Mouse (Mus musculus): Measurements from ENCODE around the gene Spop.
A peak's percentile ranks its signal among the peaks of the same experiment; 100 is the strongest.
"Not testable (repeated sequence)": the region's sequence is repeated elsewhere in the genome, so short reads cannot be mapped to it uniquely, and the experiment has no call there.

Spop gene

DNA sequence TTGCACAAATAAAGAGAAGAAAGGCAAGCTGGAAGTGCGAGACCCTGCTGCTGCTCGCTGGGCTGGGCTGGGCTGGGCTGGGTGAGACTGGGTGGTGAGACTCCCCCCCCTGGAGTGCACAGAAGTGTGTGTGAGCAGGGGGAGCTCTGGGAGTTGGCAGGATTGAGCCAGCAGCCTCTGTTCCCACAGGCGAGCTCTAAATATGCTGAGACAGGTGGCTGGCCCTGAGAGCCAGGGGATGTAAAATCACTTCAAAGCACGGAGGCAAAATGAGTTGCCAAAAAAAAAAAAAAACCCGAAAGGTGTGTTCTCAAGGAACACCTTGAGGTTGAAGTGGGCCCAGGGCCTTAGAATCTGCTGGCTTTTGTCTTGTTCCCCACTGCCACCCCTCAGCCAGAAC lies 22.1 kb upstream of the Spop start:
- DNase-seq: no peak

DNA sequence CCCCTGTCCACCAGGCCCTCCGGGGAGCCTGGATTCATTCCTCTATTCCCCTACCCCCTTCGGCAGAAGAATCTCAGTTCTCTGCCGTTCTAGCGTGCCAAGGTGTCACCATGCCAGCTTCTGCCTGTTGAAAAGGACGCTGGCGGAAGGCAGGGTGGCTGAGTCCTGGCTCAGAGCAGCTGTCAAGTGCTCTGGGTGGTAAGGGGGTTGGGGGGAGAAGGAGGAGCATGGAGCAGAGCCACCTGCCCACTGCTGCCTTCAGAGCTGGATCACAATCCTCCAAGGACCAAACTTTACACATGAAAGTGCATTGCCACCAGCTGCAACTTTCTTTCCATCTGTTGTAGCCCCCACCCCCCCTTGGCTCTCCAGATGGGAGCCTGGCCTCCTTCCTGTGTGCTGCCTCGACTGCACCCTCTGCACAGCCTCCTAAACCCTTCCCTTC lies 21.6 kb upstream of the Spop start:
- DNase-seq: peak; percentile 69

DNA sequence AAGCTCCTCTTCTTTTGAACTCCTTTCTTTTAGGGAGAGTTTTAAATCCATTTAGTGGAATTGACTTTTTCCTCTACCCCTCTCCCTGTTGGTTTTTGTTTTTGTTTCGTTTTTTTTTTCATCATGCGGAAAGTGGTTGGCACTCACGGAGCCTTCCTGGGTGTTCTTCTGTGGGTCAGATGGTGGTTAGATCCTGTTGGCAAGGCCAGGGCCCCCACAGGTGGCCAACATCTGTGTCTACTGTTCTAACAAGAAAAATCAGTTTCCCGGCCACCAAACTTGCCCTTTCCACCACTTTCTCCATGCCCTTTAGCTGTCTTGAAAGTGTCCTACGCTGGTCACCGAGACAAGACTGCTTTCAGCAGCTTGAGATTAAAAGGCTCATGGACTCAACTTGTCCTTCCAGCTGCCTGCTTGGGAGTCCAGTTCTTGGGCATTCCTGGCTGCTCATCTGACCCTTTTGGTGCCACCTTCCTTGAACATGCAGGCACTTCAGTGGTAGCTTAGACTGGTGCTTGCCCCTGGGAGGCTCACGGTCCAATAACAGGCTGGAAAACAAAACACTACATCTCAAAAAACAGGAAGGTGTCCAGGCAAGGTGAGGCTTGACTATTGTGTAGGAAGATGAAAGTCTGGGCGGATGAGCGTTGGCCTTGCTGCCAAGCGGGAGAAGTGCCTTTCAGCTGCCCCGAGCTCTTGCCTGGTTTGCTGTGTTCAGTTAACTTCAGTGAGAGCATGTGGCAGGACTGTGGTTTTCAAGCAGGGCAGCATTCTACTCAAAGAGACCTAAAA lies 21.0 kb upstream of the Spop start:
- peak; percentile 53 for DNase-seq

DNA sequence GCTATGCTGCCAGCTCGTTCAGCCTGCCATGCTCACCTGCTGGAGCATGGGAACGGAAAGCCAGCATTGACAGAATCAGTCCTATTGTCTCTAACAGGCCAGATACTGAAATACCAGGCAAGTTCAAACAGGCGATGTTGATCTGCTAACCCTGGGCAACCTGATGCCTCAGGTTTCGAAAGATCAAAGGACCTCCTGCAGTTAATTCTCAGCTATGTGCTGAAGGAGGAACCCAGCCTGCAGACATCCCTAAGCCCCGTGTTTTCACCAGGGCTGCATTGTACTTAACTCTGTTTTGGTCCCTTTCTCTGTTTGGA lies 20.4 kb upstream of the Spop start:
- no peak for DNase-seq

DNA sequence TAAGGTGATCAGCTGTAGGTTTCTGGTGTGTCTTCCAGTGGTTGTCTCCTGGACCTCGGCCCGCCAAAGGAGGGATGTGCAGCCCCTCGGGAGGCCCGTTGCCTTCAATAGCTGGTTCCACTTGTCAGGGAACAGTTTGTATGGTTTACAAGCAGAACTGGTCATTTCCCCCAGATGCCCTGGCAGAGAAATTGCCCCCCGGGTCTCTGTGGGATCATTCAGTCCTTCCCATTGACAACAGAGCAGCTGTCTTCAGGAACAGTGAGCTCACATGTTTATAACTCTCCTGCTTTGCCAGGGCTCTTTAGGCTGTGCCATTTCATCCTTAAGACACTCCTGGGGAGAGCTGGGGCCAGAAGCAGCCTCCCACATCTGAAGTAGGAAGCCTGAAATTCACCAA lies 19.8 kb upstream of the Spop start:
- no peak for DNase-seq

GRCm38 (mm10) chr11:95396548-95396947 lies 17.3 kb upstream of the Spop start:
- no peak for DNase-seq

DNA sequence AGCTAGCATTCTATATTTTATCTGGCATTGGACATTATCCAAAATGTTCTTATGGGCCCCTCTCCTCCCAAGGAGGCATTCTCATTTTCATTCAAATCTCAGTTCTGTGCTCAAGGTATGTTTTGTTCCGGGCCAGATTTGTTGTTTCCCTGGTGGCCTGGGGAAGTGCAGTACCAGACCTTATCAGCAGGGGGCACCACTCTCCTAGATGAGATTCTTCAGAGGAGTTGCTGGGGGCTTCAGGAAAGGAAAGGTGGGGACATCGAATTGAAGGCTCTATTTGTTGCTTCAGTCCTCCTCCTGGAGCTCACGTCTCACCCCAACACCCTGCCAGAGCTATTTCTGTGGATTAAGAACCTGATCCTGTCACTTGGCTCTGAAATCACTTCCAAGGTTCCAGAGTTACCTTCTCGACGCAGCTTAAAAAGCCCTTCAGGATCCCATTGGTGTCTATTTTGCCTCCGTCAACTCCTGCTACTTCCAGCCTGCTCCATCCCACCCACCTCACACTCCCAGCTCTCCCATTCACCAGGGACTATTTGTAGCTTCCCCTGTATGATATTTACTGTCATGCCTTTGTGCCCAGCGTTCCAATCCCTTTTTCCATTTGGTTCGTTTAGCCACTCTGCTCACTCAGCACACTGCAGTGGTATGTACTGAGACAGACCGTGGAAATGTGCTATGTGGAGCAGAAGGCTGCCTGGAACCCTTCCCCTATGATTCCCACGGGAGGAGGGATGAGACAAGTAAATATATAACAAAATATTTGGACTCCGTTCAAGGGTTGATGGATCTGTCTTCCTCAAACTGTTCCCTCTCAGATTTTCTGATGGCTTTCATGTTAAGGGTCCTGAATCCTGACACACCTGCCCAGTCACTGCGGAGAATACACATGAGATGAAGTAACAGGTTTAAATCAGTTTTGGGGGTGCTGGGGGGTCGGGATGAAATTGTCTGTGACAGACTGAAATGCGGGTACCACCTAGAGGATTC lies 15.7 kb upstream of the Spop start:
- peak; percentile 89 for DNase-seq

DNA sequence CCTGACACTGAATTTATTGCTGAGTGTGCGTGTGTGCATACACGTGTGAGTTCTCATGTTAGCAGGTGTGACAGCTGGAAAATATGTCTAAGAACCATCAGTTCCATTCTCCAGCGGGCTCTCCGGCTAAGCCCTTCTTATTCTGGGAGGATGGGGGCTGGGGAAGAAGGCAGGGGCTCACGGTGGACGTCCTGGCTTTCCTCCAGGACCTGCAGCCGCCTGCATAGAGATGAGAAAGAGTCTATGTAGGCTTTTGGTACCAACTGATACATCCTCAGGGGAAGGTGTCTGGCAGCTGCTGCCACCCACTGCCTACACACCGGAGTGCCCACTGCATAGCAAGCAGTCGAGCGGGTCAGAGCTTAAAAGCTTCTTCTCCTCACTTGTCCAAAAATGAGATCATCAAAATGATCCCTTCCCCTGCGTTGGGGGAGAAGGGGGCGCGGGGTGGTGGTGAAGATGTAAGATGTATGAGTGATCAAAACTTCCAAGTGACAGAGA lies 14.3 kb upstream of the Spop start:
- no peak for DNase-seq

- no peak for DNase-seq
Observed at GRCm38 (mm10) chr11:95401568-95401967, 12.3 kb upstream of the Spop start.

DNA sequence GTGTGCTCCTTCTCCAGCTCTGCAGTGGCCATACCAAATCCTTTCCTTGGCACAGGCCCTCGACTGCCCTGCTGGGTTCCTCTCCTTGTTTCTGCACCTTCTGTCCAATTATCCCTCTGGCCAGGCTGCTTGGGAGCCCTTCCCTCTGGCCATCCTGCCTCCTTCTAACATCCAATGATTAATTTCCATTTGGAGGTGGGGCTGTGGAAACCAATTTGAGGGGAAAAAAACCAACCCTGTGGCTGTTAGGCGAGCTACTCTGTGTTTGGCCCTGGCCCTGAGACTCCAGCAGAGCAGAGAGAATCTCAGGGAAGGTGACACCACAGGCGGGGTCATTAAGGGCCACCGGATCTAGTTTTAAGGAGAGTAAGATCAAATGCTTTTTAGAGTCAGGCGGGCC lies 11.7 kb upstream of the Spop start:
- DNase-seq: no peak

- no peak for DNase-seq
Observed at GRCm38 (mm10) chr11:95402658-95403101, 11.2 kb upstream of the Spop start.

DNA sequence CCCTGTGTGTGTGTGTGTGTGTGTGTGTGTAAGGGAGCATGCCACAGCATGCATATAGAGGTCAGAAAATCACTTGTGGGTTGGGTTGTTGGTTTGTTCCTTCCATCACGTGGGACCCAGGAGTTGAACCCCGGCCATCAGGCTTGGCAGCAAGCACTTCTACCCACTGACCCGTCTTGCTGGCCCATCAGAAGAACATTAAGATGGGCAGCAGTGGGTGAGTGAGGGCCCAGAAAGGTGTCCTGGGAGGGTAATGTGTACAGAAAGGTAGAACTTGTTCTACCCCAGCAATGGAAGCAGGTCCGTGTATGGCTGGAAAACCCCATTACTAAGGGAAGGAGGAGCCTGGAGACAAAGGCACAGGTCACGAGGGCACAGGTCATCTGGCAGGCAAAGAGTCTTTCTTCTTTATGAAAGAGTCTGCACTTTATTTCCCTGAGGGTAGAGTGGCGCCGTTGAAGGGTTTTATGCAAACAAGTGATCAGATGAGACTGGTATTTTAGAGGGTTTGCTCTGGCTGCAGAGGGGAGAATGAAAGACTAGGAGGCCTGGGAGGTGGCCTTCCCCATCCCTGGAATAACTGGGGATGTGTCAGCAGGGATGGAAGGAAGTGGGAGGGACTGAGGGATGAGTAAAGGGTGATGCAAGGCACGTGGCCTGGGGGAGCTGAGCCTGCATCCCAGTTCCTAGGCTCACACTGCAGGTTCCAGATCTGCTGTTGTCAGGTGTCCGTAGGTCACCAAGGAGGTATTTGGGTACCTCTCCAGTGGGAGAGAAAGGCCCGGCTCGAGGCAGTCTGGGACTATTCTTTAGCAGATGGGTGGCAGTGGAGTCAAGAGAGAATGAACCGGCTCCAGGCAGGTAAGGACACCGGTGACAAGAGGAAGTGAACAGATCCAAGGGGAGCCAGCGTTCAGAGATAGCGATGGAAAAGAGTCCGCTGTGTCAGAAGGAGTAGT lies 10.2 kb upstream of the Spop start:
- DNase-seq: no peak

DNA sequence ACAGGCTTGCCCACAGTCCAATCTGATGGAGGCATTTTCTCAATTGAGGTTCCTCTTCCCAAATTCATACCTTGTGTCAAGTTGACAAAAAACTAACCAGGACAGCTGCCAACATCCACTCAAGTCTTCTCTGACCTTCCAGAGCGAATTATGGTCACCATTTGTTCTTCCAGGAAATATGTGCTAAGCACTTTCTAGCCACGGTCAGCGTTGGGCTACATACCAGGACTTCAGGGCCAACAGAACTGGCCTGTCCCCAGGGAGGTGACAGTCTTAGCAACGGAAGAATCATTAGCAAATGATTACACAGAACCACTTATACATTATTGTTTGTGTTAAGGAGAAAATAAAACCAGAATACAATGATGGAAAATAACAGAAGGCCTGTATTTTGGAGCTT lies 8.1 kb upstream of the Spop start:
- DNase-seq: no peak

- not testable (repeated sequence) for DNase-seq
Observed at GRCm38 (mm10) chr11:95406398-95406797, 7.5 kb upstream of the Spop start.

DNA sequence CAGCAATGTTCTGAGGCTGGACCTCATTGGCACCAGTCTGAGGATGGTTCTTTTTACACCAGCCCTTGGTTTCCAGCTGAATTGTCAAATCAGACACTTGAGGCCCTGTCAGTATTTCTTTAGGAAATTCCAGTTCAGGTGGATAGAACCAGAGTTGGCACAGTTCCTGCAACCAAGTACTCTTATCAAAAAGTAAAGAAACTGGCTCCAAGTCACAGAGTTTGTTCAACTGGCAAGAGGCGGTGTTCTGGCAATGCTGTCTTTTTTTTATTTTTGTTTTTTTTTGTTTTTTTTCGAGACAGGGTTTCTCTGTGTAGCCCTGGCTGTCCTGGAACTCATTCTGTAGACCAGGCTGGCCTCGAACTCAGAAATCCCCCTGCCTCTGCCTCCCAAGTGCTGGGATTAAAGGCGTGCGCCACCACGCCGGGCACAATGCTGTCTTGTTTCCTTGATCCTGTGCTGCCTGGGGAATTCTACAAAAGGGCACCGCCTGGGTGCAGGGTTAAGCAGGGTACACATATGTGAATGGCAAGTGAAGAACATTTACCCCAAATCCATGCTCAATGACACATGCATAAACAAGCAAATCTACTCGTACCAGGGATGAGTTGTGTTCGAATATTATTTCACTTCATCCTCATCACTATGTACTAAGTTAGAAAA lies 4.3 kb upstream of the Spop start:
- DNase-seq: no peak

DNA sequence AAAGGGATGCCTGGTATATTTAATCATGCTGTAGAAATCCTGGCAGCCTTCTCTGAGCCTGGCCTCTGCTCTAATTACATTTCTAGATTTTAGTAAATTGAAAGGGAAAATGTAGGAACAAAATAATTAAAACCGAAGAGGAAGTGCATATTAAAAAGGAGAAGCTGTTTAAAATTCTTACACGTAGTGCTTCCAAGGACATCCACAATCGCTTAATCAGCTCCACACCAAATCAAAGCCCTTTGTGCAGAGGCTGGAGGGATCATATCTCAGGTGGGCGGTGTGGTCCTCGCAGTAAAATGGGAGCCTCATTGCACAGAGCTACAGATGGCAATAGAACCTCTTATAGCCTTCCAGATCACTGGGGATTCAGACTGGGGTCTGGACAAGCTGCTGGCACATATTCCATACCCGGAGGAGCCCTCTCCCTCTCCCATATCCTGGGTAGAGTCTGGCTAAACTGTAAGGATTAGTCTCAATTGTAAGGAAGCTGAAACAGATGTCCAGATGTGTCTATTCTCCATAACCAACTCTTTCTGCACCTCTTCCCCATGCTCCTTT lies 2.3 kb upstream of the Spop start:
- no peak for DNase-seq

GRCm38 (mm10) chr11:95412615-95413014 lies 1.3 kb upstream of the Spop start:
- DNase-seq: no peak

- peak; percentile 95 for DNase-seq
Observed at GRCm38 (mm10) chr11:95414536-95415161, 769 bp downstream of the Spop start.

DNA sequence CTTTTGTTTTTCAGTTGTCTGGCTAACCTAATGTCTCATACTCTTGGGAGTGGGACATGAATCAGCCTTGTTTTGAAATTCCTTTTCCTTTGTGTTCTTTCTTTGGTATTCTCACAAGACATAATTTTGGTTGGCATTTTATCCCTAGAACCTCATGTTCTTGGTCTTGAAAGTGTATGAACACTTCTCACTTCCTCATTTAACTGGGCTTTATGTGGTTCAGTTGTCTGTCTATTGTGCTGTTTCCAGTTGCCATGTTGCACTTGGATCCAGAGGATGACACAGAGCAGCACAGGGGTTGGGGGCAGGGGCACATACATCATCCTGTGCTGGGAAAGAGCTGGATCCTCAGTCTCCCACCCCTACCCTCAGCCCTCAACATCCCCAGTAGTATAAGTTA lies 2.1 kb downstream of the Spop start:
- DNase-seq: no peak

- DNase-seq: no peak
Observed at GRCm38 (mm10) chr11:95417341-95417740, 3.5 kb downstream of the Spop start.

DNA sequence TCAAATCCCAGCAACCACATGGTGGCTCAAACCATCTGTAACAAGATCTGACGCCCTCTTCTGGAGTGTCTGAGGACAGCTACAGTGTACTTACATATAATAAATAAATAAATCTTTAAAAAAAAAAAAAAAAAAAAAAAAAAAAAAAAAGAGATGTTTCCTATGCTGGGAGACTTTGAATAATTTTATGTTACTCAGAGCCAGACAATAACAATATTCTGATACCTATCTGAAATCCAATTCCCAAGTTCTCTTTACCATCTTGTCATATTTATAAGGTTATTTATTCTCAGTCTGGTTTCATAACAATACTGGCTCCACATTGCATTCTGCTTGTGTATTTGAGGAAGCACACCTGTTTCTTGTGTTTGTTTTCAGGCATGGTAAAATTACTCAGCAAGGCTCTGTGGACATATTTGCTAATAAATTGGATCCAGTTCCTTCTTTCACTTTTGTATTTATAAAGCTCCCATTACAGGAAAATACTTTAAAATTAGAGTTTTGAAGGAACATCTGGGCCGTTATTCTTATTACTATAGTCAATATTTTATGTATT lies 7.1 kb downstream of the Spop start:
- DNase-seq: no peak

Data from thymus, postnatal 4 days (tissue).